Mouse (Mus musculus) lung, postnatal 0 days (tissue): ENCODE data around the gene Iqcc. TPM values are rescaled to one million over a fixed set of nuclear protein-coding genes. Genes with fewer than 3 reads are reported as not detected.

Experiments
- ATAC-seq: fragments of 200-750 bp; cut with Nextera tagmentation; 2 replicates; pipeline ENCODE4 v1.8.0; 2017; ENCODE audit warnings: moderate library complexity
- DNase-seq: peaks from one replicate; pipeline ENCODE4 v3.0.0-alpha.2; 2016; ENCODE audit warnings: low spot score
- H3K27ac ChIP-seq: fragments of 300-500 bp; sonication (generic); 2 replicates; pipeline ENCODE4 v1.5.1; 2014; ENCODE audit warnings: antibody characterized with exemption, mild to moderate bottlenecking, low read length, mixed read lengths
- H3K27me3 ChIP-seq: fragments of 300-500 bp; sonication (generic); replicated peaks from 2 replicates; pipeline ENCODE4 v1.6.1; 2014; ENCODE audit warnings: low read length, mixed read lengths; ENCODE audit not compliant: insufficient read depth
- H3K36me3 ChIP-seq: fragments of 300-500 bp; sonication (generic); 2 replicates; pipeline ENCODE4 v1.6.1; 2014; ENCODE audit warnings: low read length, mixed read lengths; ENCODE audit not compliant: insufficient read depth
- H3K4me1 ChIP-seq: fragments of 300-500 bp; sonication (generic); 2 replicates; pipeline ENCODE4 v1.6.1; 2014; ENCODE audit warnings: antibody characterized with exemption, low read depth, low read length, mixed read lengths; ENCODE audit not compliant: insufficient read depth
- H3K4me2 ChIP-seq: fragments of 300-500 bp; sonication (generic); replicated peaks from 2 replicates; pipeline ENCODE4 v1.6.1; 2014; ENCODE audit warnings: low read depth, mild to moderate bottlenecking, low read length, moderate library complexity, mixed read lengths
- H3K4me3 ChIP-seq: fragments of 300-500 bp; sonication (generic); 2 replicates; pipeline ENCODE4 v1.5.1; 2014; ENCODE audit warnings: low read depth, low read length
- H3K9ac ChIP-seq: fragments of 300-500 bp; sonication (generic); replicated peaks from 2 replicates; pipeline ENCODE4 v1.6.1; 2014; ENCODE audit warnings: low read depth, mild to moderate bottlenecking
- H3K9me3 ChIP-seq: fragments of 300-500 bp; sonication (generic); 2 replicates; pipeline ENCODE4 v1.6.1; 2016; ENCODE audit warnings: low read length, mixed read lengths
- CTCF ChIP-seq: IDR thresholded peaks from 2 replicates; pipeline ENCODE4 v1.5.1; 2016; ENCODE audit warnings: antibody characterized with exemption, mild to moderate bottlenecking
- EP300 ChIP-seq: IDR thresholded peaks from 2 replicates; pipeline ENCODE4 v1.6.1; 2016; ENCODE audit warnings: antibody characterized with exemption, mild to moderate bottlenecking, control low read depth
- WGBS: fragments of 180-500 bp; shearing (Covaris S2); extraction: QIAGEN DNeasy Blood & Tissue Kit; methylation state at CpG from one replicate; pipeline ENCODE4 v1.1.7; 2014; 5-methylcytosine and 5-hydroxymethylcytosine counted together
- polyA plus RNA-seq: library from polyadenylated mRNA; unstranded; fragments of >200 nt; fragmentation: Nextera tagmentation; extraction: Ambion mirVana; gene quantifications from 2 replicates; pipeline ENCODE4 v1.2.1, GENCODE M21; 2015

The Iqcc gene
- polyA plus RNA-seq, 1 experiment from 2014 or later = 27.8 TPM

GRCm38 (mm10) chr4:129571551-129572084, 47.3 kb downstream of the Iqcc start:
- Histone ChIP-seq H3K9me3 (no peaks in the 10 kb centered on the region), H3K4me3 (no peak overlapping the region), H3K27me3 (no peaks in the 10 kb centered on the region), H3K27ac (no peak overlapping the region), H3K4me2 (no peak overlapping the region), H3K9ac (no peak overlapping the region), H3K4me1 (no peaks in the 10 kb centered on the region), H3K36me3 (no peaks in the 10 kb centered on the region)
- no peak for TF ChIP-seq CTCF
- TF ChIP-seq EP300 = no peak
- no peak for ATAC-seq
- no peak for DNase-seq
- 61% methylated on average over 8 of the region's 8 CpGs for WGBS

GRCm38 (mm10) chr4:129570028-129570427, 48.9 kb downstream of the Iqcc start:
- no peak for TF ChIP-seq CTCF
- TF ChIP-seq EP300 = no peak
- Histone ChIP-seq H3K9me3 (no peaks in the 10 kb centered on the region), H3K36me3 (no peaks in the 10 kb centered on the region), H3K27ac (no peak overlapping the region), H3K4me1 (no peaks in the 10 kb centered on the region), H3K9ac (no peak overlapping the region), H3K4me3 (no peak overlapping the region), H3K27me3 (no peaks in the 10 kb centered on the region), H3K4me2 (no peak overlapping the region)
- WGBS = 82% methylated on average over 6 of the region's 6 CpGs
- no peak for ATAC-seq
- DNase-seq = no peak

DNA sequence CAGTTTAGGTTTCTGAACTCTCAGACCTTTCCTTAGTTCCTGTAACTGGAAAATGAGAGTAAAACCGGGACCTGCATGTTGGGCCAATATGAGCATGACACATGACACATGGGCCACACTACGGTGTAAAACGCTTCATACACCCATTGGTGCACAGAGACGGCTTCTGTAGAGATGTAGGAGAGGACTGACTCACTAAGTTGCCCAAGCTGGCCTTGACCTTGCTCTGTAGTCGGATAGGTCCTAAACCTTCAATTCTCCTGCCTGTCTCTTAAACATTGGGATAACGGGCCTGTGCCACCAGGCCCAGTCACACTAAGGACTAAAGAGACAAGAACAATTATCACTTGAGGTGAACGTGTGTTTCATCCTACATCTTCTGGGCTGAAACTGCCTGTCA, 50.5 kb downstream of the Iqcc start:
- DNase-seq (no peak), ATAC-seq (no peak)
- H3K9me3 ChIP-seq = no peaks in the 10 kb centered on the region
- WGBS = 90% methylated on average over 7 of the region's 7 CpGs
- no peaks in the 10 kb centered on the region for H3K4me1 ChIP-seq
- H3K9ac ChIP-seq = no peak overlapping the region
- no peaks in the 10 kb centered on the region for H3K36me3 ChIP-seq
- H3K4me3 ChIP-seq = no peak overlapping the region
- TF ChIP-seq EP300 = no peak
- no peak for TF ChIP-seq CTCF
- H3K4me2 ChIP-seq = no peak overlapping the region
- no peak overlapping the region for H3K27ac ChIP-seq
- H3K27me3 ChIP-seq = no peaks in the 10 kb centered on the region

GRCm38 (mm10) chr4:129565139-129565538, 53.8 kb downstream of the Iqcc start:
- no peak overlapping the region for H3K27ac ChIP-seq
- no peaks in the 10 kb centered on the region for H3K36me3 ChIP-seq
- H3K4me2 ChIP-seq = no peak overlapping the region
- 74% methylated on average over 6 of the region's 6 CpGs for whole genome bisulfite sequencing
- TF ChIP-seq CTCF (no peak), EP300 (no peak)
- H3K4me1 ChIP-seq = no peaks in the 10 kb centered on the region
- DNase-seq = no peak
- no peaks in the 10 kb centered on the region for H3K27me3 ChIP-seq
- H3K9ac ChIP-seq = no peak overlapping the region
- H3K9me3 ChIP-seq = no peaks in the 10 kb centered on the region
- H3K4me3 ChIP-seq = no peak overlapping the region
- ATAC-seq = no peak

Other genes with a start within 250 kb of the Iqcc start
- gene Zbtb8a, start 241.0 kb downstream of the Iqcc start, polyA plus RNA-seq = 15.6 and 16.9 TPM in 2 replicates
- gene Zbtb8b, start 178.2 kb downstream of the Iqcc start, polyA plus RNA-seq = 1.8 and 2.8 TPM in 2 replicates
- 29.0 TPM in 2 replicates for gene Bsdc1, start 157.5 kb downstream of the Iqcc start, polyA plus RNA-seq
- gene Tssk3, start 128.1 kb downstream of the Iqcc start, polyA plus RNA-seq = 0.11 and 0.12 TPM in 2 replicates
- gene Fam229a, start 127.9 kb downstream of the Iqcc start, polyA plus RNA-seq = 0.89 and 2.5 TPM in 2 replicates
- gene Marcksl1, start 105.5 kb downstream of the Iqcc start, polyA plus RNA-seq = 175 and 224 TPM in 2 replicates
- 101 and 110 TPM in 2 replicates for gene Hdac1, start 76.4 kb downstream of the Iqcc start, polyA plus RNA-seq
- gene Lck, start 45.5 kb downstream of the Iqcc start, polyA plus RNA-seq = 2.5 TPM in 2 replicates
- gene Fam167b, start 40.5 kb downstream of the Iqcc start, polyA plus RNA-seq = 3.2 and 4.5 TPM in 2 replicates
- 140 and 161 TPM in 2 replicates for gene Eif3i, start 18.5 kb downstream of the Iqcc start, polyA plus RNA-seq
- gene Tmem234, start 18.4 kb downstream of the Iqcc start, polyA plus RNA-seq = 186 and 192 TPM in 2 replicates
- 16.1 and 20.1 TPM in 2 replicates for gene Dcdc2b, start 4.8 kb downstream of the Iqcc start, polyA plus RNA-seq
- gene Ccdc28b, start 4.8 kb upstream of the Iqcc start, polyA plus RNA-seq = 76.3 and 82.4 TPM in 2 replicates
- 37.6 and 38.9 TPM in 2 replicates for gene Txlna, start 22.0 kb upstream of the Iqcc start, polyA plus RNA-seq
- 5.9 and 6.6 TPM in 2 replicates for gene Kpna6, start 53.7 kb upstream of the Iqcc start, polyA plus RNA-seq
- 5.3 and 5.5 TPM in 2 replicates for gene Tmem39b, start 77.7 kb upstream of the Iqcc start, polyA plus RNA-seq
- 42.9 and 48.9 TPM in 2 replicates for gene Khdrbs1, start 123.2 kb upstream of the Iqcc start, polyA plus RNA-seq
- 318 and 349 TPM in 2 replicates for gene Ptp4a2, start 192.1 kb upstream of the Iqcc start, polyA plus RNA-seq